Mouse (Mus musculus) WW6 (cell line): ENCODE data around the gene Piga.

ENCODE experiments used
- DNase-seq: peaks from one replicate; pipeline ENCODE4 v3.0.0-alpha.2; 2013; ENCODE audit warnings: low read depth, low spot score

Piga gene

GRCm38 (mm10) chrX:164432682-164433081, 13.1 kb downstream of the Piga start:
- DNase-seq: no peak

DNA sequence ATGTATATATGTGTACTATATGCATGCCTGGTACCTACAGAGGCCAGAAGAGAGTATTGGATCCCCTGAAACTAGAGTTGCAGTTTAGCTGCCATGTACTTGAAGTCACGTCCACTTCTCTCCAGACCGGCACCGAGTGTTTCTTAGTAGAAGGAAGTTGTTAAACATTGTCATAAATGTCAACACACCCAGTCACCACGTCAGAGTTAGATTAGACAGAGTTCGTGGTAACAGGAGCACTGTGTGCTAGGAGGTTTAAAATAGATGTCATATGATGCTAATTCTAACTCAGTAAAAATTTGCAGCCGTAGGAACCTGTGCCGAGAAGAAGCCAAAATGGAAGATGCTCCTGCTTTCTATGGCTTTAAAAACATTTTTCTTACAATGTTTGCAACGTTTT, 17.1 kb downstream of the Piga start, which contains the start of gene Asb11:
Gene Asb11 (plus strand): TSS at position 286 of the 400 bp plus-strand sequence.
- DNase-seq: no peak

GRCm38 (mm10) chrX:164439462-164439861, 19.9 kb downstream of the Piga start:
- DNase-seq: no peak

GRCm38 (mm10) chrX:164440140-164440539, 20.6 kb downstream of the Piga start:
- DNase-seq: no peak

DNA sequence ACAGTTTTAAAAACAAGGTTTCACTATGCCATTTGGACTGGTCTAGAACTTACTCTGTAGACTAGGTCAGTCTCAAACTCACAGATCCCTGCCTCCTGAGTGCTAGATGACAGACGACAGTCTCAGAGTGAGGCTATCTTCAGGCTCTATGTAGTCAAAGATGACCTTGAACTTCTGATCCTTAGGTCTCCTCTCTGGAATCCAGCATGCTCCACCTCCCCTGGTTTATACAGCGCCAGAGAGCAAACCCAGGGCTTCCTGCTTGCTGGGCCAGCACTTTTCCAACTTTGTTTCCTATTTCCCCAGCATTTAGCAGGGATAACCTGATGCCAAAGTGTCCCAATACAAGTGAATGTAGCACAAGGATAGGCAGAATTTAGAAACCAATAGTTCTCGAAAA, 21.1 kb downstream of the Piga start:
- DNase-seq: no peak

- DNase-seq: no peak
These were observed 21.7 kb downstream of the Piga start for GRCm38 (mm10) chrX:164441306-164441705.

DNA sequence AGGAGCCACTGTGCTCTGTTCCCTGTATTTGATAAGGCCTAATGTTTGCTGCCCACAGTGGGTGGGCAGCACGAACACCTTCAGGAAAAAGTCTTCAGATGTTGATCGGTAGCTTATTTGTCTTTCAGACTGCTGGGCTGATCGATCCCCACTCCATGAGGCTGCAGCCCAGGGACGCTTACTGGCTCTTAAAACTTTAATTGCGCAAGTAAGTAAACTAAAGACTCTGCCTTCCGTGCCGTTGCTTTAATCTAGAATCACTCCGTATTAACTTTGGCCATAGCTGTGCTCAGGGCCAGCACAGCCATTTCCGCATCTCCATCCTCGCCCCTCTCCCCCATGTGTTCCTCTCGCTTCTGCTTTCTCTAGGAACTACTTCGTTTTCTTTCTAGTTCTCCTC, 26.0 kb downstream of the Piga start:
- no peak for DNase-seq

DNA sequence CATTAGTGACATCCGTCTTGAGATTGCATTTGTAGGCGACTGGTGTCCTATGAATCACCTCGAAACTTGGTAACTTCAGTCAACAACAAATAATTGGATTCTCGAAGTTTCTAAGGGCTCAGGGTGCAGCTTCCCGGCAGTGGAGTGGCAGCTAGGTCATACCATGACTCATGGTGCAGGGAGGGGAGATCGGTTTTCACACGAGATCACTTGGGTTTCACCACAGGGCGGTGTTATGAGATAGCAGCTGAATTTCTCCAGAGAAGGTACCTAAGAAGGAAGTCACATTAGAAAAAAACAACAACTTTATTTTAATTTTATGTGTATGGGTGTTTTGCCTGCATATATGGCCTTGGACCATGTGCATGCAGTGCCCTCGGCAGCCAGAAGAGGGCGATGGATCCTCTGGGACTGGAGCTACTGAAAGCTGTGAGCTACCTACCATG, 26.5 kb downstream of the Piga start:
- peak; percentile 5 for DNase-seq

- no peak for DNase-seq
These were observed 27.5 kb downstream of the Piga start for GRCm38 (mm10) chrX:164446835-164447681.

DNA sequence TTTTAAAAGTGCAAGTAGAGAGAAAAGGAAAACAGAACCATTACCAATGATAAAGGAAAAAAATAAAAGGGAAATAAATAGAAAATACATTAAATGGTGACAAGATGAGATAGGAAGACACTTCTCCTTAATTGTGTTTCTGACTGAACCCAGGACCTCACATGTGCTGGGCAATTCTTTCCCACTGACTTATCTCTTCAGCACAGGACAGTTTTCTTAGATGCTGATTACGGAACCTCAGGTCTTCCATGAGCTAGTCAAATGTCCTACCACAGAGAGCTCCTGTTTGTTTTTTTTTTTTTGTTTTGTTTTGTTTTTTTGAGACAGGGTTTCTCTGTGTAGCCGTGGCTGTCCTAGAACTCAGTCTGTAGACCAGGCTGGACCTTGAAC, 28.1 kb downstream of the Piga start:
- no peak for DNase-seq

DNA sequence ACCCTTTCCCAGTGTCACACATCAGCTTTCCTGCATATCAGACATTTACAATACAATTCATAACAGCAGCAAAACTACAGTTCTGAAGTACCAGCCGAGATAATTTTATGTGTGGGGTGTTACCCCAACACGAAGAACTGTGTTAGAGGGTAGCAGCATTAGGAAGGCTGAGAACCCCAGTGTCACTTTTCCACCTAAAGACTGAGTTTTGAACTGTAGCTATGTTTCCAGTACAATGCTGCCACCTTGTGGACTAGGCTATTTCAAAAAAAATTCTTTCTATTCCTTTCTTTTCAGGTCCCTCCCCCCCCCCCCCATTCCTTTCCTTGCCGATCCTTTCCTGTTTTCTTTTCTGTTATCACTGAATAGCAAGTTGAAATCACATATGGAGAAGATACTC, 29.6 kb downstream of the Piga start:
- peak; percentile 16 for DNase-seq

DNA sequence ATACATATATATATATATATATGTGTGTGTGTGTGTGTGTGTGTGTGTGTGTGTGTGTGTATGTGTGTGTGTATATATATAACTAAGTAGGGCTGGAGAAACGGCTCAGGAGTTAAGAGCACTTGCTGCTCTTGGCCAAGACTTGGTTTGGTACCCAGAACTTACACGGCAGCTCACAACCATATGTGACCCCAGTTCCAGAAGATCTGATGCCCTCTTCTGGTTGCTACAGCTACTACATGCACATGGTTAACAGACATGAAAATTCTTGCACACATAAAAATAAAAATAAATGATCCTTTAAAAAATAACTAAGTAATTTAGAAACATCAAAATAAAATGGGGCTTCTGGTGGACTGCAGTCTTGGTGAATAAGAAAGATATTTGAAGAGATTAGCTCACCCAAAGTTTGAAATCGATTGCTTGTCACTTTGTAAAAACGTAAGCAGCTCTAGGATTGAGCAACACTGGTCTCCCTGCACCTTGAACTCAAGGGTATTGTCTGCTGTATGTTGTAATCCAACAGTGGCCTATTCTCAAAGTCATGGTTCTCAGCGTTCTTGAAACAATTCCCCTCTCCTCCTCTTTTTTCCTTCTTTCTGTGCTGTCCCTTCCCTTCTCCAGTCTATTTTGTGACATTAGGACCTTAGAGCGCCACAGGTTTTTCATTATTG, 39.8 kb downstream of the Piga start:
- no peak for DNase-seq
